Mouse (Mus musculus): ENCODE measurements around the gene Disp2.

The Disp2 gene

DNA sequence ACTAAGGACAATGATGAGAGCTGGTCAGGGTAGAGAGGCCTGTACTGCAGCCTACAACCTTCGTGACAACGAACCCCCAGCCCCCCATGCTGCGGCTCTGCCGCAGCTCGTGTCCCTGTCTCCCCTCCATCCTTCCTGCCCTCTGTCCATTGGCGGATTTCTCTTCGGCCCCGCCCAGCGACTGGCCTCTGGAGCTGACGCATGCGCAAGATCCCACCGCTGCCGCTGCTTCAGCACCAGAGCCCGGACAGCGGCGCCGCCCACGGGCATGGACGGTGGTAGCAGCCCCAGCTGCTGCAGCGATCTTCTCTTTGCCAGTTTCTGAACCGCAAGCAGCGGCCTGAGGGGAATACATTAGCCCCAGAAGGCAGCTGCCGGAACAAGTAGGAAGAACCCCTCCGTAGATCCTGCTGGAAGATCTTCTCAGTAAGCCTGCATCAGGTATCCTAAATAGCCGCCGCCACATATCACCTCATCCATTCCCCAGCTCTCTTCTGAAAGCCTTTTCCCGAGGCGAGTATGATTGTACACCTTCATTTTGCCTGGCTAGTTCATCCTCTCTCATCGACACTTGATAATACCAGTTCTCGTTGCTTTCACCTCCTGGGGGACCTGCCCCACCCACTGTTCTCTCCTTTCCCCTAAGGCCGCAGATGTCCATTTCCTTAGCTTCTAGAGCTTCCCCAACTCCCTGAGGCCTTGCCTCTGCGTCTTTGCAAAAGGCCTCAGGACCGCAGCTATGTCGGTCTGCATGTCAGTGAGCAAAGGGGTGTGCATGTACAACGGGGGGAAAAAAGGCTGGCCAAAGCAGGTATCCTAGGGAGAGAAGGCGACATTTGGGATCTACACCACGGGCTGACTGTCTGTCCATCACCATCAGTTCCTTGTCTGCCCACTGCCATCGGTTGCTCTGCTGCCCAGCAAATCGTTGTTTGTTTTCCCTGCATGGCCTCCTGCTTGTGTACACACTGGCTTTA, at the start of gene Disp2:
Gene Disp2 (plus strand): TSS at position 216 of the 977 bp plus-strand sequence.
- DNase-seq, result peak; percentile 95 to 97

DNA sequence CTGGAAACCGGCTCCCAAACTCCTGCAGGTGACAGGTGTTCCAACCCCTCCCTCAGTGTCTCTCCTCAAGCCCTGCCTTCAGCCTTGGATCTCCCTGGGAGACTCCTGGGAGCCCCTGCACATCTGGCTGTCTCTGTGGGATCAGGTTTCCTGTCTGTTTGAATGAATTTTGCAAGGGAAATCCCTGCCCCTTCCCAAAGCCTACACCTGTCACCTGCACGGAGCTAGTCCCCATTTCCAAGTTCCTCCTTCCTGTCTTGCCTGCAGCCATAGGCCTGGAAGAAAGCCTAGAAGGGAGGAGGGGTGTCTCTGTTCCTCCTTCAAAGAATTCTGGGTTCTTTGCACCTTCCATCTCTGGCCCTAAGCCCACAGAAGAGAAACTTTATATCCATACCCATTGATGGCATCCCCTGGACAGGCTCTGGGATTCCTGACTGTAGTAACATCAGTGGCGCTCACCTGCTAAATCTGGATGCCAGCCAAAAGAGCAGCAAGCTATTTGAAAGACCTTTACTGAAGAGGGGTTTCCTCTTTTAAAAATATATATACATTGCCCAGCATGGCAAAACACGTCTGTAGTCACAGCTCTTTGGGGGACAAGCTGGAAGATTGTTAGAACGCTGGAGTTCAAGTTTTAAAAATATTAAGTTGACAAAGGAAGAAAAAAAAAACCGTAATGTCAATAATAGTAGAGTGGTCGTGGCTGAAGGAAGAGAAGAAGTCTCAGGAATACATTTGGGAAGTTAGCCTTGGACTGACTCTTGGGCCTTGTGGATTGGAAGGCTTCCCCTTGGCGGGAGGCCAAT, 49.5 kb upstream of the Disp2 start:
- no peak for DNase-seq

DNA sequence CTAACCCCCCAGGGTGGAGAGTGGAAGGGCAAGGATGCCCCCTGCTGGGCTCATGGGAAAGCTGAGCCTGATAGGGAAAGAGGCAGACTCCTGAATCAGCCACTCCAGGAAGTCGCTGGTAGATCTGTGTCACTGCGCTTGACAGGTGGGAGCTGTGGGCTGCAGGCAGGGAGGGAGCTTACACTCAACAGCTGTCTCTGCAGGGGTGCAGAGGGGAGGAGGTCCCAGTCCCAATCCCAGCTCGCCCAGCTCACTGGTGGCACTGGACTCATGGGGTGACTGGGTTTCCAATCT, 49.0 kb upstream of the Disp2 start:
- no peak for DNase-seq

DNA sequence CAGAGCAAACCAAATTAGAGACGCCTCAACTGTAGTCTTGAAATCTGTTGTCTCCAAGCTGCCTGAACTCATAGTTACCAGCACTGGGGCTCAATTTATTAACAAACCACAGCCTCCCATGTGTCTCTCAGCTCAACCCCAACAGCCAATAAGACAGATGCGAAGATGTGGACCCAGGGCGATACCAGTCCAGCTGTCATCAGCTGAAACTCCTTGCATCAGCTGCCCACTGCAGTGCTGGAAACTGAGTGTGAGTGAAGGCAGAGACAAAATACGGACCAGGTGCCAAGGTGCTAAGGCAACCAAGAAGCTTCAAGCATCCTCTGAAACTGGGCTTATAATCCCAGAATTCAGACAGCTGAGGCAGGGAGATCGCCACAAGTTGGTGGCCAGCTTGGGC, 47.5 kb upstream of the Disp2 start:
- no peak for DNase-seq

DNA sequence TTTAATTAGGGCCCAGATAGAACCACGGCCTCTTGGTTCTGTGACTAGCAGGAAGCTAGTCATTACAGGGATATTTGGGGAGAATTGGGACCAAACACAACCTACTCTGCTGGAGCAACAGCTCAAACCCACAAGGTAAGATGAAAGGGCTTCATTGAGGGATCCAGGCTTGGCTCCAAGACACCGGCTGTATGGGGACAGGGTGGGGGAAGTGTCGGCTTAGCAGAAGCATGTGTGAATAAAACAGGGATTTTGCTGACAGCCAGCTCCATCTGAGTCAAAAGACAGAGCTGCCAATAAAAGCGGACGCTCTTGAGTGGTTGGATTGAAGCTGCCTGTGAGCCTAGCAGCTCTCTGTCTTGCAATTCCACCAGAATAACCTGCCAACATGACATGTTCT, 46.2 kb upstream of the Disp2 start:
- no peak for DNase-seq

DNA sequence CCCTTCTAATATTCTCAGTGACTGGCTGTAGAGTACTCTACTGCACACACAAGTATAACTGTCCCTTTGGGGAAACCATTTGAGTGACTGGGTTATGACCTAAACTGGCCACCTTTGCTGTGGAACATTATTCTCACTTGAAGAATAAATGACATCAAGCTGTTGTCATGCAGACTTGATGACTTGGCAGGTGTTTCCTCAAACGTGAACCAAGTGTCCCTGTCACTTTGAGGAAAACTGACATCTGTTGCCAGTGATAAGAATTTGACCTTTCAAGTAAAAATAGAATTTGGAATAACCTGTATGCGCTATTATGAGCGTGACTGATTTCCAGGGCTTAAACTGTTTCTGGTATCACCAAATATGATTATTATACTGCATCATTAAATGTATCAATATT, 39.2 kb upstream of the Disp2 start:
- DNase-seq, result no peak

DNA sequence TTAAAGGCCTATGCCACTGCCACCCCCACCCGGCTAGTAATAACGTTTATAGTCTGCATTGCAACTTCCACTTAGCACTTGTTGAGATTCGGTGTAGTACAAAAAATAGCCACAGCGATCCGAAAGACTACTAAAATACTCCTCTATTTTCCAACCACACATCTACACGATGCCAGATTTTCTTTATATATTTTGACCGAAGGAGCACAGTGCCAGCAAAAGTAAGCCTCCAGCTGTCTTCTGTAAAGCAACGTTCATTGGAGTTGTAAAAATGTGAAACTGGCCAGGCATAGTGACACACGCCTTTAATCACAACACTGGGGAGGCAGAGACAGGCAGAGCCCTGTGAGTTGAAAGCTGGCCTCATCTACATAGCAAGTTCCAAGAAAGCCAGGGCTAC, 38.3 kb upstream of the Disp2 start:
- no peak for DNase-seq

DNA sequence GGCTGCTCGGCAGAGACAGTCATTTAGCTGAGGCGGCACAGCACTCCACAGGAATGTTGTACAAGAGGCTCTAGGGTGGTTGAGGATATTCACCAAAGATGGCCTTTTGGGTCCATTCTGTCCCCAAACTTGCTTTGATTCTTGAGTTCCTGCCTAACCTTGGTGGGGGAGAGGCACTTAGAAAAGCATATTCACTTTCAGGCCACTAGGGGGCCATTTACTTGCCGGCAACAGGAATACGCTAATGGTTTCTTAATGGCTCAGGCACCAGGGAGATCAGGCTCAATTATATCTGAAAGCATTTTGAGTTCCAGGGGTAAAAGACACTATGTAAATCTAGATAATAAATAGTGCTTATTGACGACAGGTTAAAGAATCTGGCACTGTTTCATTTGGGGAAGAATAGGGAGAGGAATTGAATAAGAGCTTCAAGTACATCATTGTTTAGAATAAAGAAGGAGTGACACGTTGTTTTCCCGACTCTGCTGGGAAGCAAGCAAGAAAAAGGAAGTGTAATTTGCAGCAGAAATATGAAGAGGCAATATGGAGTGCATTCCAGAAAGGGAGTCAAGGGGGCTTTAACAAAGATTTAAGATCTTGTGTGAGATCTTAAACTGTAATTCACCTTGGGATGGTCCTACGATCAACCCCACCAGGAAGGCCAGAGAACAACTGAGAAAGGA, 36.1 kb upstream of the Disp2 start:
- peak; percentile 56 to 64 for DNase-seq

DNA sequence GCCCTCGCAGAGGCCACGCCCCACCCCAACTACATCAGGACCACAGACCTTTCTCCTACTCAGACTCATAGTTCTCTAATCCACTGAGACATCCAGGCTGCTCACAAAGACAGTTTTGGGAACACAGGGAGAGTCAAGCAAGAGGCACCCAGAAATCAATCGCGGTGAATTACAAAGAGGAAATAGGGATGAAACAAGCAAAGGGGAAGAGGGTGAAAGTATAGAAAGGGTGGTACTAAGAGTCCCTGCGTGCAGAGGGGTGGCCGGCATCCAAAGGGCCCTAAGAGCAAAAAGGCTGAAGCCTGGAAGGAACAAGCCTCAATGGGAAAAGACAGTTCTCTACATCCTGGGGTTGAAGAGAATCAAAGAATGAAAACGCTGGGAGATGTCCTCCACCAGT, 34.9 kb upstream of the Disp2 start:
- no peak for DNase-seq

DNA sequence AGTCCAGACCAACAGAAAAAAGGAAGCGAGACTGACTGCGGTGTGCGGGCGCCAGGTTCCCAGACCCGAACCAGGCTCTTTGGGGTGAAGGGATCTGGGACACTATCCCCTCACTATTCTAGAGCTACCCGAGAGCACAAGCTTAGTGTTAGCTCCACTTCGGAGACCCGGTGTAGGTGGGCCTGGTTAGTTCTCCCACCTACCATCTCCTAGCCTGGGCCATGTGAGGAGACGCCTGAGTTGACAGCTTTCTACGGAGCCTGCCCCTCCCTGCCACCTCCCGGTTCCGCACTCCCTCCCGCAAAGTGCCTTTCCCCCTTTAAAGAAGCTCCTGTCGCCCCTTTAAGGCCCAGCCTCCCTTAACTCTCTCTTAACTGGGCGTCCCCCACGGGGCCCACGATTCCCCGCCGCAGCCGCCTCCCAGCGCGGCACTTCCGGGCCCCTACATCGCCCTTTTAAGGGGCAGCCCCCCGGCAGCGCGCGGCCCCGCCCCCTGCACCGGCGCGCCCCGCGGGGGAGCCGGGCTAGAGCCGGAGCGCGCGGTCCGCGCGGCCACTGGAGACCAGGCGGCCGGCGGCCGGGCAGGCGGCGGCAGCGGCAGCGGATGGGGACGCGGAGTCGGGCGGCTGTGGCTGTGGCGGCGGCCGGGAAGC, 34.2 kb upstream of the Disp2 start, which contains the start of gene Inafm2:
Gene Inafm2 (plus strand): TSS at position 527 of the 653 bp plus-strand sequence.
- peak; percentile 89 to 95 for DNase-seq

DNA sequence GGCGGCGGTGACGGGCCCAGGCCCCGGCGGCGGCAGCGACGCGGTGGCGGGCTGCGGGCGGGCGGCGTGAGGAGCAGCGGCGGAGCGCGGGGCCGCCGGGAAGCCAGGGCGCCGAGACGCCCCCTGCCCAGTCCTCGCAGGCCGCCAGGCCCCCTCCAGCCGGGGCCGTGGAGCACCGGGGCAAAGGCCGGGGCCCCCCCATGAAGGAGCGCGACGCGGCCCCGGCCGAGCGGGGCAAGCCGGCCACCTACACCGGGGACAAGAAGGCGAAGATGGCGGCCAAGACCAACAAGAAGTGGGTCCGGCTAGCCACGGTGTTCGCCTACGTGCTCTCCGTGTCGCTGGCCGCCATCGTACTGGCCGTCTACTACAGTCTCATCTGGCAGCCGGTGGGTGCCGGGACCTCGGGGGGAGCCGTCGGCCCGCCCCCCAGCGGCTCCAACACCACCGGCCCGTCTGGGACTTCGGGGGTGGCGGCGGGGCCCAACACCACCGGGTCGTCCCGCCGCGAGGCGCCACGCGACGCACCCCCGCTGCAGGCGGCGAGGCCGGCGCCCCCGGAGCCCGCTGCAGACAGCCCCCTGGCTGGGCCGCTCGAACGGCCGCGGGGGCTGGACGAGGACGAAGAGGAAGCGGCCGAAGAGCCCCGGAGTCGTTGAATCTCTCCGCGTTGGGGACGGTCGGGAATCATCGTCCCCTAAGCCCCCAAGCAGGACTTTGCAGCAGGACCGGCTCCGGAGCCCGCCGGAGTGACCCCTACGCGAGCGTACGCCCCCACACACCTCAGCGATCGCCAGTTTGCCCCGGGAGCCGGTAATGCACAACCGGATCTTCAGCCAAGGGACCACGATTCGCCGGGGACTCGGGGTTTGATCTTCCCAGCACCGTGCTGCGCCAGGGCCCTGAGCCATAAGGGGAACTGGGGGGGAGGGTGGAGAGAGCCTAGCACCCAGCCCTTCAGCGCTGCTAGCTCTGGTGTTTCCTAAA, 33.3 kb upstream of the Disp2 start:
- DNase-seq, result peak; percentile 51 to 62

DNA sequence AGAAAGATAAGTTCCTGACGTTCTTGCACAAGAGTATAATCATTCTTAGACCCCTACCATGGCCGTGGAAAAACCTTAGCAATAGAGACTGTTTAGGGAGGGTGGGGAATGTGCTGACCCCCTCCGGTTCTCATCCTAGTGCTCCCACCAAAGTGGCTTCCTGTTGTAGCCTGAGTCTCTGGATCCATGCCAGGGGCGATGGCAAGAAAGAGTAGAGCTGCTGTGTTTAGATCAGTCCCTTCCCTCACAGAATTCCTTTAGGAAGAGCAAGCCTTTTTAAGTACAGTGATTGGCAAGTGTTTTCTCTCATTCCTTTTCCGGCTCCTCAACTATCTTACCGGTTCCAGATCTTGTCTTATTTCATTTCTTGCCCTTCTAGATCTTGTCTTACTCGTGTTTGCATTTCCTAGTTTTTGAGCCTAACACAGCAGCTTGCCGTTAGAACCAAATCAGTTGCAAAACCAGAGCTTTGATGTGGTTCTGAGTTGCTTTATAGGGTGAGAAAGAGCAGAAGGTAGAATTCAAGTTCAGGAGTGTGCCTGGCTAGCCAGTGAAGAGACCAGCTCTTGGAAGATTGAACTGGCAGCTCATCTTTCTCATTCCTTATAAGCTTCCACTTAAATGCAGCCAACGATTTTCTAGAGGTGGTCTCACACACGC, 32.1 kb upstream of the Disp2 start:
- peak; percentile 52 to 60 for DNase-seq

DNA sequence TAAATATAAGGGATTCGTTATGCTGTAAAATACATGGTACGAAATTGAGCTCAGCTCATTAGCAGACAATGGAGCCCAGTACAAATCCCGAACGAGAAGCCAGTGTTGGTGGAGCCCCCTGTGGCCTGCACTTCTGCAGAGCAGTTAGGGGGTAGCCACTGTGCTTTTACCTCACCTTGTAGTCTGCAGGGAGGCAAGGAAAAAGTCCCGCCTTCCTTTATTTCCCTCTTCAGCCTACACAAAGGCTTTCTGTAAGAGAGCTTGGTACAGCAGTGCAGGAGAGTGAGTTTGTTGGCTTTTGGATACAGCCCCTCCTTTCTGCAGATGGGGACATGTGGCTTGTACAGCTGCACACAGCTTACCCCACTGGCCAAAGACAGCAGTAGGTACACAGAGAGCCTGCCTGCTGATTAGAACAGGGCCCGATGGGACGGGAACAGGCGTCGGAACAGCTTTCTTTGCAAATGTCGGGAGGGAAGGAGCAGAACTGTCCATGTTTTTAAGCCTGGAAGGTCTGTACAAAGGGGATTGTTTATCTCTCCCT, 30.1 kb upstream of the Disp2 start:
- DNase-seq, result no peak

DNA sequence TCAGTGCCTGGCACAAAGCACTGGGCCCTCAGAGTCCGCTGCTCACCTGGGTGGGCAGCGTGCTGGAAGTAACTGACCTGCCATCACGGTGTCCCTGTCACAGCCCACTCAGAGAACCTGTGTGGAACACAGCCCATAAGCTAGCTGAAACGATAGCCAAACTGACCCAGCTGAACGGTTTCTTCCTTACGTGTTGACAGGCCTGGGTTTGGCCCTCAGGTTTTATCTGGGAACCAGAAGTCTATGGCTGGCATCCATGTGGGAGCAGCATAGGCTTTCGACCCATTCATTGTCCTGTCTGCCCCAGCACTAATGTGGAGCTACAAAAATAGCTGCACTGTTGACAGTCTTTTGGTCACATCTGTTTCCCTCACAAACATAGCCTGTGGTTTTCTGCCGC, 29.0 kb upstream of the Disp2 start:
- DNase-seq, result no peak

DNA sequence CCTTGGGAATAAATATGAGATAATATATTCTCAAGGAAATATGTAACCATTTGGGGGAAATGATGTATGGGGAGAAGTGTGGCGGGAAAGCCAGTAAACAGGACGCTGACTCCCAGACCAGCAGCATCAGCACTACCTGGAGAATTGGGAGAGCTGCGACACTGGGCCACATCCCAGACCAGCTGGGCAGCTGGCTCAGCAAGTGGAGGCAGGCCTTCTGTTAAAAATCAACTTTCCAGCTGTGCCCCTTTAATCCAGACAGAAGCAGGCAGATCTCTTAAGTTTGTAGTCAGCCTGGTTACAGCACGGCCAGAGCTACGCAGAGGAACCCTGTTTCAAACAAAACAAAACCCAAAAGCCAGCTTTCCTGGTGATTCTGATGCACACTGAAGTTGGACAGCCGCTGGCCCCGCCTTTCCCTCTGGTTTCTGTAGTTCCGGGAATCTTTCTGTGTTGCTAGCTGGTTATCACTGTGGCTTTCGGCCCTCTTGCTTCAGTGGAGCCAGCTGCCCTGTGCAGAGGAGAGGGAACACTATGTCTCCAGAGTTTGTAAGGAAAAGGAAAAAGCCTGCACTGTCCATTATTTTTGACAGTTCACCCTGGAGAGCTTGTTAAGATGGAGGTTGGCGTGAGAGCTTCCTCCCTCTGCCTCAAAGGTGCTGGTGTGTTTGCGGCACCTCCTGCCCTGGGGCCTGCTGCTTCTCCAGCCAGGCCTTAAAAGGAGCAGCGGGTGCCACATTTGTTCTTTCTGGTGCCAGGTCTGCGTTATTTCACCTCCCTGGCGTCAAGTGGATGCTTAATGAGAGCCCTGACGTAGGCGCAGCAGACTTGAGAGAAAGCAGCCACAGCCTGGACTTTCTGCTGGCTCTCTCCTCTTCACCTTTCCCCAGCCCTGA, 27.4 kb upstream of the Disp2 start:
- DNase-seq, result no peak

DNA sequence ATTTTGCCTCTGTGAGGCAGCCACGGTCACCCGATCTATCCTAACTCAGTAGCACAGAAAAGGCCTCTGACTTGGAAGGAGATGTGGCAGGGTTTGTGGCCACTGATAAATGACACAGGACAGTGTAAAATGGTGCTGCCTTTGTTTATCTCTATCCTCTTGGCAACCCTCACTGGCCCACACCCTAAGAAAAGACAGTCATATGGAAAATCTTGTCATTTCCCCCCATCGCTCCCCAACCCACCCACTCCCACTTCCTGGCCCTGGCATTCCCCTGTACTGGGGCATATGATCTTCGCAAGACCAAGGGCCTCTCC, 26.8 kb upstream of the Disp2 start:
- DNase-seq, result no peak

DNA sequence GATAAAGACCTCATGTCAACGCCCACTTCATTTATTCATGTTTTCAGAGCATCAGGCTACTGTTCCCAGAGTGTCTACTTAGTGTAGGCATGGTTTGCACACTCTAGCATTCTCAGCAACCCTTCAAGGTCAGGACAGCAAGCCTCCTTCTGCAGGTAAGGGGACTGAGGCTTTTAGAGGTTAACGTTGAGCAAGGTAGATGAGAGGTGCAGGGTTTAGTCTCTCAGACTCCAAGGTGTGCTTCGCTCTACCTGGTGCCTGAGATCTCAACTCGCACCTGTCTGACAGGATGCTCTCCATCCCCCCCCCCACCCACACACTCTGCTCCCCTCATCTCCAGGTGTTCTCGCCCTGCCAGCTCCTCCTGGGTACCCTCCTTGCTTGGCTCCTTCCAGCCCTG, 25.4 kb upstream of the Disp2 start:
- no peak for DNase-seq

DNA sequence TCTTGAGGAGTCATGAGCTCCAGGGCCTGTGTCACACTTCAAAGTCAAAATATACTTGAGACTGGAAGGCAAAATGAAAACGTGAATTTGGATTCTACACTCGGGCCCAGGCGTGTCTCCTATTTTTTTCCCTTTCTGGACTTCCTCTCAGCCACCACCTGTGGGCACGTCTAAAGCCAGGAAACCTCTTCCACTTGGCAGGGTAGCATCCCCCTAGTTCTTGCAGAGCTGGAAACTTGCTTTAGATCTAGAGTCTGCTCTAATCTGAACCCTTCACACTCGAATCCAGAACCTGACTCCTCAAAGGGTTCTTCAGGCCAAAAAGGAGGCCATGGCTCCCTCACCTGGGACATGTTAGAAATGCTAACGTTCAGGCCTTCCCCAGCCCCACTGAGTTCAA, 24.1 kb upstream of the Disp2 start:
- DNase-seq, result no peak

DNA sequence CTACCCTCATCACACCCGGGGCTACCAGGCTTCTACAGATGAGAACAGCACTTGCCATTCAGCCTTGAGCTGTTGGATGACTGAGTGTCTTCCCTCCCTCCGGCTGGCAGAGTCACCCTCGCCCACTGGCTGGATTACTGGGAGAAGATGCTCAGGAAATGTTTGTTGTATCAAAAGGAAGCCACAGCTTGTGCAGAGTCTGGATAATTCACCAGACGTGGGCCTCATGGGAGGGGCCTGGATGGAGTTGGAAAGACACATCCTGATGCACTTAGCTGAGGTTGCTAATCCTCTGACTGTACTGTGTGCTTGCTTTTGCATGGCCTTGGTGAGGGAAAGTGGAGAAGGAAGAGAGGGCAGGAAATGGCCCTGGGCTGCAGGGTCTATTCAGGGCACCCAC, 23.4 kb upstream of the Disp2 start:
- no peak for DNase-seq

DNA sequence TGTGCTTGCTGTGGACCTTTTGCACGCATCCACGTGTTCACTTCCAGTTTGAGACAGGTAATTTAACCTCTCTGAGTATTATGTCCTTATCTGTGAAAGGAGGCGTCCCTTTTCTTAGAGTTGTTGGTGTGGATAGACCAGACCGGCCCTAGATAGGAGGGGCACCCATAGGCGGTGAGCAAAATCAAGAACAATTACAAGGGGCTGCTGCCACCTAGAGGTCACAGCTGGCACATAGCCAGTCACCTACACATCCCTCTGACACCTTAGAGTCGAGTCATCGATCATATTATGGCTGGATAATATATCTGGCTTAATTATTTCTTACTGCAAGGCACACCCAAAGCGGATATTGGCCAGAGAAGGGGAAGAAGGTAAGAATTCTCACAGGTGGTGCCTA, 19.7 kb upstream of the Disp2 start:
- peak; percentile 52 to 53 for DNase-seq

Measured in cerebellum, adult 18-20 months (tissue).